Mouse (Mus musculus): ENCODE data around the gene Tmem135.

- TF ChIP-seq CTCF (IDR thresholded peaks at IDR 0.05; ENCODE audit: borderline replicate concordance, insufficient read depth, low read length) = no peak
- no peak for TF ChIP-seq POLR2A (IDR thresholded peaks at IDR 0.05; ENCODE audit: low read depth, low read length)
These were observed 41.1 kb upstream of the Tmem135 start for GRCm38 (mm10) chr7:89445137-89445536.

Measured in embryonic fibroblast, embryonic 13.5 days (primary cell).